Mouse (Mus musculus) liver, embryonic 14.5 days (tissue): ENCODE results near the gene Maml2.

Experiments used
- CTCF ChIP-seq: IDR thresholded peaks from 2 replicates; pipeline ENCODE4 v1.5.1; 2016; ENCODE audit warnings: antibody characterized with exemption, low read depth, control low read depth
- EP300 ChIP-seq: IDR thresholded peaks from 2 replicates; pipeline ENCODE4 v1.6.1; 2016; ENCODE audit warnings: antibody characterized with exemption, low read depth

- no peak for TF ChIP-seq CTCF
- no peak for TF ChIP-seq EP300
These were observed 200.1 kb downstream of the Maml2 start for GRCm38 (mm10) chr9:13497690-13498333.
